Mouse (Mus musculus) neural tube, embryonic 13.5 days (tissue): ENCODE results near the gene Igsf6. TPM values are rescaled to one million over a fixed set of nuclear protein-coding genes. Genes with fewer than 3 reads are reported as not detected.
"Not testable (repeated sequence)": the region's sequence is repeated elsewhere in the genome, so short reads cannot be mapped to it uniquely, and the experiment has no call there.

Source experiments
- ATAC-seq: fragments of 200-750 bp; cut with Nextera tagmentation; 2 replicates; pipeline ENCODE4 v1.8.0; 2017; ENCODE audit warnings: low read depth, mild to moderate bottlenecking, moderate TSS enrichment, moderate library complexity
- H3K27ac ChIP-seq: fragments of 300-500 bp; sonication (generic); replicated peaks from 2 replicates; pipeline ENCODE4 v1.5.1; 2015; ENCODE audit warnings: moderate library complexity, mild to moderate bottlenecking, inconsistent platforms
- H3K27me3 ChIP-seq: fragments of 300-500 bp; sonication (generic); 2 replicates; pipeline ENCODE4 v1.6.1; 2015; ENCODE audit warnings: mild to moderate bottlenecking, inconsistent platforms
- H3K36me3 ChIP-seq: fragments of 300-500 bp; sonication (generic); 2 replicates; pipeline ENCODE4 v1.6.1; 2015; ENCODE audit warnings: mild to moderate bottlenecking, inconsistent platforms
- H3K4me1 ChIP-seq: fragments of 300-500 bp; sonication (generic); replicated peaks from 2 replicates; pipeline ENCODE4 v1.6.1; 2015; ENCODE audit warnings: inconsistent platforms
- H3K4me2 ChIP-seq: fragments of 300-500 bp; sonication (generic); 2 replicates; pipeline ENCODE4 v1.6.1; 2015; ENCODE audit warnings: inconsistent platforms, mild to moderate bottlenecking, moderate library complexity
- H3K4me3 ChIP-seq: fragments of 300-500 bp; sonication (generic); 2 replicates; pipeline ENCODE4 v1.5.1; 2015; ENCODE audit warnings: mild to moderate bottlenecking, inconsistent platforms
- H3K9ac ChIP-seq: fragments of 300-500 bp; sonication (generic); 2 replicates; pipeline ENCODE4 v1.6.1; 2015; ENCODE audit warnings: moderate library complexity, mild to moderate bottlenecking, inconsistent platforms
- H3K9me3 ChIP-seq: fragments of 300-500 bp; sonication (generic); 2 replicates; pipeline ENCODE4 v1.6.1; 2016; ENCODE audit warnings: inconsistent platforms
- WGBS: fragments of 180-500 bp; shearing (Covaris S2); methylation state at CpG from one replicate; pipeline ENCODE4 v1.1.7; 2015; 5-methylcytosine and 5-hydroxymethylcytosine counted together
- polyA plus RNA-seq: library from polyadenylated mRNA; unstranded; fragments of >200 nt; fragmentation: Nextera tagmentation; extraction: Ambion mirVana; gene quantifications from 2 replicates; pipeline ENCODE4 v1.2.1, GENCODE M21; 2015

Igsf6 gene
- polyA plus RNA-seq, 1 experiment from 2014 or later = 1.1 TPM

- no peak overlapping the region for H3K9ac ChIP-seq
- H3K9me3 ChIP-seq = no peaks in the 10 kb centered on the region
- no peak overlapping the region for H3K27ac ChIP-seq
- peaks cover 13% of the 10 kb centered on the region for H3K4me1 ChIP-seq
- ATAC-seq = no peak
- no peak overlapping the region for H3K4me2 ChIP-seq
- H3K4me3 ChIP-seq = no peak overlapping the region
- 85% methylated on average over 6 of the region's 6 CpGs for WGBS
- peaks cover 13% of the 10 kb centered on the region for H3K36me3 ChIP-seq
- H3K27me3 ChIP-seq = no peaks in the 10 kb centered on the region
Measured at GRCm38 (mm10) chr7:121045671-121046453, 28.5 kb downstream of the Igsf6 start.

- H3K36me3 ChIP-seq = peaks cover 5% of the 10 kb centered on the region
- no peaks in the 10 kb centered on the region for H3K27me3 ChIP-seq
- H3K9ac ChIP-seq = no peak overlapping the region
- WGBS = 85% methylated on average over 1 of the region's 1 CpGs
- H3K9me3 ChIP-seq = no peaks in the 10 kb centered on the region
- no peak overlapping the region for H3K27ac ChIP-seq
- peaks cover 28% of the 10 kb centered on the region for H3K4me1 ChIP-seq
- ATAC-seq = no peak
- no peak overlapping the region for H3K4me3 ChIP-seq
- H3K4me2 ChIP-seq = no peak overlapping the region
Measured at GRCm38 (mm10) chr7:121044251-121044650, 30.1 kb downstream of the Igsf6 start.

GRCm38 (mm10) chr7:121043510-121043909, 30.9 kb downstream of the Igsf6 start:
- Histone ChIP-seq H3K27me3 (no peaks in the 10 kb centered on the region), H3K4me1 (peaks cover 34% of the 10 kb centered on the region), H3K4me3 (no peak overlapping the region), H3K4me2 (no peak overlapping the region), H3K36me3 (peaks cover 4% of the 10 kb centered on the region), H3K9me3 (no peaks in the 10 kb centered on the region), H3K27ac (no peak overlapping the region), H3K9ac (no peak overlapping the region)
- ATAC-seq = no peak
- 94% methylated on average over 1 of the region's 1 CpGs for WGBS

- H3K4me3 ChIP-seq = no peak overlapping the region
- H3K36me3 ChIP-seq = no peaks in the 10 kb centered on the region
- peaks cover 39% of the 10 kb centered on the region for H3K4me1 ChIP-seq
- H3K9ac ChIP-seq = no peak overlapping the region
- H3K27me3 ChIP-seq = no peaks in the 10 kb centered on the region
- no peak for ATAC-seq
- no peak overlapping the region for H3K4me2 ChIP-seq
- 92% methylated on average over 3 of the region's 3 CpGs for WGBS
- no peaks in the 10 kb centered on the region for H3K9me3 ChIP-seq
- H3K27ac ChIP-seq = no peak overlapping the region
Measured at GRCm38 (mm10) chr7:121043004-121043403, 31.4 kb downstream of the Igsf6 start.

- Histone ChIP-seq H3K9ac (no peak overlapping the region), H3K27ac (no peak overlapping the region), H3K9me3 (no peaks in the 10 kb centered on the region), H3K36me3 (no peaks in the 10 kb centered on the region), H3K4me1 (peaks cover 46% of the 10 kb centered on the region), H3K4me2 (no peak overlapping the region), H3K4me3 (no peak overlapping the region), H3K27me3 (no peaks in the 10 kb centered on the region)
- 69% methylated on average over 1 of the region's 1 CpGs for WGBS
- no peak for ATAC-seq
Measured at GRCm38 (mm10) chr7:121041989-121042388, 32.4 kb downstream of the Igsf6 start.

GRCm38 (mm10) chr7:121040595-121040994, 33.8 kb downstream of the Igsf6 start:
- H3K9ac ChIP-seq = no peak overlapping the region
- H3K4me3 ChIP-seq = no peak overlapping the region
- H3K4me1 ChIP-seq = peaks cover 57% of the 10 kb centered on the region
- H3K27ac ChIP-seq = no peak overlapping the region
- H3K9me3 ChIP-seq = no peaks in the 10 kb centered on the region
- 96% methylated on average over 4 of the region's 4 CpGs for WGBS
- H3K36me3 ChIP-seq = no peaks in the 10 kb centered on the region
- no peak overlapping the region for H3K4me2 ChIP-seq
- H3K27me3 ChIP-seq = no peaks in the 10 kb centered on the region
- ATAC-seq = no peak

GRCm38 (mm10) chr7:121035161-121035721, 39.1 kb downstream of the Igsf6 start:
- 0% methylated on average over 24 of the region's 24 CpGs for WGBS

GRCm38 (mm10) chr7:121034701-121035141, 39.7 kb downstream of the Igsf6 start:
- under 1% methylated on average over 38 of the region's 63 CpGs for WGBS
- H3K4me1 ChIP-seq = peaks cover 45% of the 10 kb centered on the region
- peaks cover 22% of the 10 kb centered on the region for H3K27me3 ChIP-seq
- peak overlapping the region; percentile 83 for H3K4me2 ChIP-seq
- H3K27ac ChIP-seq = peak overlapping the region; percentile 99
- peak overlapping the region; percentile 96 for H3K4me3 ChIP-seq
- ATAC-seq = peak; percentile 89
- H3K9ac ChIP-seq = peak overlapping the region; percentile 98
- no peaks in the 10 kb centered on the region for H3K9me3 ChIP-seq
- H3K36me3 ChIP-seq = no peaks in the 10 kb centered on the region

More at GRCm38 (mm10) chr7:121035161-121035721, 39.1 kb downstream of the Igsf6 start:
- peaks cover 50% of the 10 kb centered on the region for H3K4me1 ChIP-seq
- peak overlapping the region; percentile 98 for H3K9ac ChIP-seq
- H3K4me2 ChIP-seq = peak overlapping the region; percentile 83
- H3K27me3 ChIP-seq = peaks cover 21% of the 10 kb centered on the region
- no peaks in the 10 kb centered on the region for H3K9me3 ChIP-seq
- H3K4me3 ChIP-seq = peak overlapping the region; percentile 96
- peak; percentile 45 for ATAC-seq
- H3K36me3 ChIP-seq = no peaks in the 10 kb centered on the region
- H3K27ac ChIP-seq = peak overlapping the region; percentile 99

- no peaks in the 10 kb centered on the region for H3K36me3 ChIP-seq
Measured at GRCm38 (mm10) chr7:121033856-121034652, 40.3 kb downstream of the Igsf6 start, which contains the start of gene Mettl9. Gene Mettl9 (plus strand): TSS chr7:121034445.

GRCm38 (mm10) chr7:121029947-121030346, 44.4 kb downstream of the Igsf6 start:
- not testable (repeated sequence) for H3K9me3 ChIP-seq, H3K4me2 ChIP-seq, H3K27ac ChIP-seq, H3K4me3 ChIP-seq, ATAC-seq, H3K4me1 ChIP-seq, H3K36me3 ChIP-seq, H3K9ac ChIP-seq
- H3K27me3 ChIP-seq = peaks cover 27% of the 10 kb centered on the region

More at GRCm38 (mm10) chr7:121033856-121034652, 40.3 kb downstream of the Igsf6 start, which contains the start of gene Mettl9:
- peaks cover 22% of the 10 kb centered on the region for H3K27me3 ChIP-seq
- peak within 1 kb of the TSS; percentile 98 for H3K9ac ChIP-seq
- WGBS = 1% methylated on average over 40 of the region's 43 CpGs
- H3K4me1 ChIP-seq = peaks cover 38% of the 10 kb centered on the region
- ATAC-seq = peak; percentile 97
- peak within 1 kb of the TSS; percentile 99 for H3K27ac ChIP-seq
- H3K9me3 ChIP-seq = no peaks in the 10 kb centered on the region
- H3K4me2 ChIP-seq = peak within 1 kb of the TSS; percentile 83
- H3K4me3 ChIP-seq = peak within 1 kb of the TSS; percentile 96

GRCm38 (mm10) chr7:121026300-121026699, 48.1 kb downstream of the Igsf6 start:
- Histone ChIP-seq H3K4me1 (no peaks in the 10 kb centered on the region), H3K9me3 (no peaks in the 10 kb centered on the region), H3K36me3 (no peaks in the 10 kb centered on the region), H3K4me3 (no peak overlapping the region), H3K9ac (no peak overlapping the region), H3K27me3 (peaks cover 14% of the 10 kb centered on the region), H3K27ac (no peak overlapping the region), H3K4me2 (no peak overlapping the region)
- no peak for ATAC-seq
- WGBS = 64% methylated on average over 3 of the region's 3 CpGs
